Mouse (Mus musculus): ENCODE measurements around the gene Rsbn1l. TPM values are rescaled to one million over a fixed set of nuclear protein-coding genes. Genes with fewer than 3 reads are reported as not detected.
A peak's percentile ranks its signal among the peaks of the same experiment; 100 is the strongest.

Gene Rsbn1l
- polyA plus RNA-seq, 2 experiments = 5.9 to 8.0 TPM

DNA sequence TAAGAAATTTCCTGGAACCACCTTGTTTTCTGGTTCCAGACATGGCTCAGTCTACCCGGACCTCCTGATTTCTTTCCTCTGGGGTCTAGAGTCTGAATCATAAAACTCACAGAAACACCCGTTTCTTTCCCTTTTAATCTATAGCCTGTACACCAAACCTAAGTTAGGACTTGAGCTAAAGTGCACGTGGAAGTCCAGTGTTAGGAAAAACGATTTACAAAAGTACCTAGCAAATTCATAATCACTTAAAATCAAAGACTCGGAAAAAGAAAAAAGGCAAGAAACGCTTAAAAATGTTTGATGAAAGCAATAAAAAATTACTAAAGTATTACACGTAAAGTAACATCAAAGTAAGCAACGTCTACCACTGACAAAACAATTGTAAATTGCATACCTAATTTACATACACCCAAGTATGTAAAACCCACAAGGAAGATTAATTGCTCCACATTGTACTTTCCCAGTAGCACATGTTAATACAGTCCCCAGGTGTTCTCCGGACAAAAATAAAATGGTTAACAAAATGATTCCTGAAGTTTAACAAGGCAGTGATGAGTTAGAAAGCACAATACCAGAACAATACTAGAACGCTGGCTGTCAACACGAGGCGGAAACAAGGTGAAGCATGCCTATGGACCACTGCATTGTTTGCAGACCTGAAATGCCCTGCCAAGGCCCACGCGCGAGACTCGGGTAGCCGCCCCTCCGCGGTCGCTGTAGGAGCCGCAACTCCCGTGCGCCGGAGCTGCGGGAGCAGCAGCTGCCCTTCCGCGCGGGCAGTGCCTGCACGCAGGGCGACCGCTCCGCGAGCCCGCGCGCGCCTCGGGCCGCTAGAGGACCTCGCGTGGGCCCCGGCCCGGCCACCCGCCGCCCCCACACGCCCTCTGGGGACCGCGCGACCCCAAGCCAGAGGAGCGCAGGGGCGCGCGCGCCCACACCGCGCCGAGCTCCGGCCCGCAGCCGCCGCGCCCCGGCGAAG lies 75.1 kb downstream of the Rsbn1l start:
- peak overlapping the region; percentile 86 for H3K9ac ChIP-seq (ENCODE audit: low read depth, low read length, severe bottlenecking)
- 1% methylated on average over 29 of the region's 64 CpGs for WGBS
- DNase-seq (ENCODE audit: low spot score) = peak; percentile 49
- peaks cover 19% of the 10 kb centered on the region for H3K4me1 ChIP-seq (ENCODE audit: control insufficient read depth, insufficient read depth, low read length)
- peak overlapping the region; percentile 79 for H3K4me3 ChIP-seq (replicated peaks; ENCODE audit: low read length)
- H3K27ac ChIP-seq (replicated peaks; ENCODE audit: low read depth, low read length) = peak overlapping the region; percentile 88
- no peaks in the 10 kb centered on the region for H3K27me3 ChIP-seq (ENCODE audit: control insufficient read depth, insufficient read depth, low read length)
- no peak for ATAC-seq (ENCODE audit: low FRiP score, low read depth)
- no peak for TF ChIP-seq POLR2A (IDR thresholded peaks at IDR 0.05; ENCODE audit: borderline replicate concordance, extremely low read depth, insufficient read depth, insufficient read length)
- no peaks in the 10 kb centered on the region for H3K9me3 ChIP-seq (ENCODE audit: control insufficient read depth, low read length)
- no peaks in the 10 kb centered on the region for H3K36me3 ChIP-seq (ENCODE audit: control insufficient read depth, insufficient read depth, low read length)
- peak overlapping the region; percentile 73 for H3K4me2 ChIP-seq (replicated peaks; ENCODE audit: low read depth, low read length, severe bottlenecking)

DNA sequence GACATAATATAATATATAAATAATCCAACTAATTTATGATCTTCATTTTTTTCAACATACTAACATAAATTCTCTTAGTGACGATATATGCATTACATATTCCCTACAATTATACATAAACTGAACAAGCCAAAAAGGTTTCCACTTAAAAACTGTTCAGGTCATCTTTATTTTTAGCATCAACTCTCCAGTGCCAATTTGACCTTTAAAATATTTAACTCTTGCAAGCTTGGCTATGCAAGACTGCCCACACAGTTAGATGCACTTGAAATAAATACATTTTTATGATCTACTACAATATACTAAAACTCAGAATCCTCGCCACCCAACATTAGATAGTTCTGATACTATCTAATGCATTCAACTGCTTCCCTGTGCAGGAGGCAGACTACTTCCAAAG lies 75.8 kb downstream of the Rsbn1l start:
- no peak for TF ChIP-seq POLR2A (IDR thresholded peaks at IDR 0.05; ENCODE audit: borderline replicate concordance, extremely low read depth, insufficient read depth, insufficient read length)
- DNase-seq (ENCODE audit: low spot score) (no peak), ATAC-seq (ENCODE audit: low FRiP score, low read depth) (no peak)
- Histone ChIP-seq H3K4me2 (replicated peaks; ENCODE audit: low read depth, low read length, severe bottlenecking) (peak overlapping the region; percentile 73), H3K27me3 (ENCODE audit: control insufficient read depth, insufficient read depth, low read length) (no peaks in the 10 kb centered on the region), H3K36me3 (ENCODE audit: control insufficient read depth, insufficient read depth, low read length) (no peaks in the 10 kb centered on the region), H3K4me1 (ENCODE audit: control insufficient read depth, insufficient read depth, low read length) (peaks cover 19% of the 10 kb centered on the region), H3K27ac (replicated peaks; ENCODE audit: low read depth, low read length) (no peak overlapping the region), H3K9ac (ENCODE audit: low read depth, low read length, severe bottlenecking) (no peak overlapping the region), H3K4me3 (replicated peaks; ENCODE audit: low read length) (peak overlapping the region; percentile 79), H3K9me3 (ENCODE audit: control insufficient read depth, low read length) (no peaks in the 10 kb centered on the region)
- 61% methylated on average over 2 of the region's 2 CpGs for WGBS

DNA sequence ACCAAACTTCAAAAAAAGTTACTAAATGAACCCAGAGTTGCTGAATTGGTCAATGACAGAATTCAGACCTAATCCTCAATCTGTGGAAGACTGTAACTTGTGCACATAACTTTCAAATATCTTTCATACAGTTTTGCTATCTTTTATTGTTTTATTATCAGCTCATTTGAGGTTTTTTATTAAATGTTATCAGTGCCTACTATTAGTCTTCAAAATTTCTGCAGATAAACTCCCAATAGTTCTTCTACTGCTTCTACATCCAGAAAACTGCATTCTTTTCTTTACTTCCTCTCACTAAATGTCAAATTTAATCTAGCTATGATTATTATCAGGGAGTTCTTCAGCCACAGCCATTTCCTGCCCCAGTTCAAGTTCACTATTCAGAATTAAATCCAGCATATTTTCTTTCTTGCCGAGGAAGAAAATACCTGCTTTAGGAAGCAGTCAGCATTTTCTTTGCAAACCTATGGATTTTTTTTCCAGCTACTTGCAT lies 79.2 kb downstream of the Rsbn1l start:
- H3K4me1 ChIP-seq (ENCODE audit: control insufficient read depth, insufficient read depth, low read length) = peaks cover 7% of the 10 kb centered on the region; the same call in 1 of the 2 replicates
- H3K27me3 ChIP-seq (ENCODE audit: control insufficient read depth, insufficient read depth, low read length) = no peaks in the 10 kb centered on the region
- no peak overlapping the region for H3K9ac ChIP-seq (ENCODE audit: low read depth, low read length, severe bottlenecking)
- H3K4me3 ChIP-seq (replicated peaks; ENCODE audit: low read length) = no peak overlapping the region
- TF ChIP-seq POLR2A (IDR thresholded peaks at IDR 0.05; ENCODE audit: borderline replicate concordance, extremely low read depth, insufficient read depth, insufficient read length) = no peak
- no peaks in the 10 kb centered on the region for H3K9me3 ChIP-seq (ENCODE audit: control insufficient read depth, low read length)
- DNase-seq (ENCODE audit: low spot score) = no peak
- H3K27ac ChIP-seq (replicated peaks; ENCODE audit: low read depth, low read length) = no peak overlapping the region
- no peak for ATAC-seq (ENCODE audit: low FRiP score, low read depth)
- WGBS = 70% methylated on average over 1 of the region's 1 CpGs
- H3K4me2 ChIP-seq (replicated peaks; ENCODE audit: low read depth, low read length, severe bottlenecking) = no peak overlapping the region
- H3K36me3 ChIP-seq (ENCODE audit: control insufficient read depth, insufficient read depth, low read length) = no peaks in the 10 kb centered on the region

DNA sequence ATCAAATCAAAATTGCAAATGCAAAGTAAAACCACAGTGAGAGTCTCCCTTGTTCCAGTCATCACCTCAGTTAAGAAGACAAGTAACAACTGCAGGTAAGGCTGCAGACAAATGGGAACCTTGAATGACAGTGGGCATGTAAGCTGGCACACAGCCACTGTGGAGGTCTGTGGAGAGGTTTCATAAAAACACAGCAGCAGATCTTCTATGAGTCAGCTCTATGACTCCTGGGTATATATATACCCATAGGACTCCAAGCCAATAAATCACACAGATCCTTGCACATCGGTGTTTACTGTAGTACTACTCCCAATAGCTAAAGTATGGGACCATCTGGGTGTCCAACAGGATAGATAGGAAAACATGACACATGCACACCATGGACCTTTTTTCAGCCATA lies 83.1 kb downstream of the Rsbn1l start:
- no peak for TF ChIP-seq POLR2A (IDR thresholded peaks at IDR 0.05; ENCODE audit: borderline replicate concordance, extremely low read depth, insufficient read depth, insufficient read length)

DNA sequence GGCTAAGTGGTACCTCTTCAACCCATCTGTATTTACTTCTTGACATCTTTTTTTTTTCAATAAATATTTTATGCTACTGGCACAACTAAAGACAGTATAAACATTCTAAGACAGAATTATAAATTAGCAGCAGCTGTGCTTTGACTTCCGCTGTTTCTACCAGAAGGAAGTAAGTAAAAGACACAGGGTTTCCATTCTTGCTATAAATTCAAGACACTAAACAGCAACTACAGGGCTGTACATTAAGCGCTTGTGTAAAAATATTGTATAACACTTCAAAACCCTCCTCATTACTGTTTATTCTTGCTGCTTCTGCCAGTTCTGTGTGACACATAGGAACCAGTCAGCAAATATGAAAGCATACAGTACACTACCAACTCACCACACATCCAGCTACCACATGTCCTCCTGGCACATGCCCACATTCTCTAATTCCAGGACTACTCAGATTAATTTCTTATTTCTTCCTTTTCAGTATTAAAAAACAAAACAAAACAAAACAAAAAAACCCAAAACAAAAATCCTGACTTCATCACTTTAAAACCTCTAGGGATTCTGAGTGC lies 90.9 kb downstream of the Rsbn1l start:
- no peak overlapping the region for H3K4me2 ChIP-seq (replicated peaks; ENCODE audit: low read depth, low read length, severe bottlenecking)
- no peak overlapping the region for H3K4me3 ChIP-seq (replicated peaks; ENCODE audit: low read length)
- 0 out of 2 replicates have a peak, but pooled peaks cover 3% of the 10 kb centered on the region for H3K4me1 ChIP-seq (ENCODE audit: control insufficient read depth, insufficient read depth, low read length)
- H3K9me3 ChIP-seq (ENCODE audit: control insufficient read depth, low read length) = no peaks in the 10 kb centered on the region
- ATAC-seq (ENCODE audit: low FRiP score, low read depth) (no peak), DNase-seq (ENCODE audit: low spot score) (no peak)
- H3K36me3 ChIP-seq (ENCODE audit: control insufficient read depth, insufficient read depth, low read length) = no peaks in the 10 kb centered on the region
- no peak for TF ChIP-seq POLR2A (IDR thresholded peaks at IDR 0.05; ENCODE audit: borderline replicate concordance, extremely low read depth, insufficient read depth, insufficient read length)
- 61% methylated on average over 2 of the region's 2 CpGs for WGBS
- no peak overlapping the region for H3K9ac ChIP-seq (ENCODE audit: low read depth, low read length, severe bottlenecking)
- H3K27ac ChIP-seq (replicated peaks; ENCODE audit: low read depth, low read length) = no peak overlapping the region
- H3K27me3 ChIP-seq (ENCODE audit: control insufficient read depth, insufficient read depth, low read length) = no peaks in the 10 kb centered on the region

More for the DNA sequence above, 83.1 kb downstream of the Rsbn1l start:
- DNase-seq (ENCODE audit: low spot score) (no peak), ATAC-seq (ENCODE audit: low FRiP score, low read depth) (no peak)
- no peak overlapping the region for H3K4me3 ChIP-seq (replicated peaks; ENCODE audit: low read length)
- WGBS = 90% methylated on average over 1 of the region's 1 CpGs
- H3K4me2 ChIP-seq (replicated peaks; ENCODE audit: low read depth, low read length, severe bottlenecking) = no peak overlapping the region
- no peaks in the 10 kb centered on the region for H3K9me3 ChIP-seq (ENCODE audit: control insufficient read depth, low read length)
- no peaks in the 10 kb centered on the region for H3K36me3 ChIP-seq (ENCODE audit: control insufficient read depth, insufficient read depth, low read length)
- no peaks in the 10 kb centered on the region for H3K4me1 ChIP-seq (ENCODE audit: control insufficient read depth, insufficient read depth, low read length)
- H3K27me3 ChIP-seq (ENCODE audit: control insufficient read depth, insufficient read depth, low read length) = no peaks in the 10 kb centered on the region
- H3K27ac ChIP-seq (replicated peaks; ENCODE audit: low read depth, low read length) = no peak overlapping the region
- H3K9ac ChIP-seq (ENCODE audit: low read depth, low read length, severe bottlenecking) = no peak overlapping the region
